Mouse (Mus musculus) kidney, embryonic 14.5 days (tissue): Measurements from ENCODE around the gene Ficd. TPM values are rescaled to one million over a fixed set of nuclear protein-coding genes. Genes with fewer than 3 reads are reported as not detected.

ENCODE experiments used
- ATAC-seq: fragments of 200-750 bp; cut with Nextera tagmentation; 2 replicates; pipeline ENCODE4 v1.8.0; 2017; ENCODE audit warnings: moderate number of reproducible peaks, mild to moderate bottlenecking, moderate TSS enrichment, moderate library complexity; ENCODE audit not compliant: low FRiP score, low TSS enrichment
- H3K27ac ChIP-seq: fragments of 300-500 bp; sonication (generic); 2 replicates; pipeline ENCODE4 v1.5.1; 2014; ENCODE audit warnings: low read depth, mild to moderate bottlenecking, low read length, moderate library complexity, mixed read lengths
- H3K27me3 ChIP-seq: fragments of 300-500 bp; sonication (generic); 2 replicates; pipeline ENCODE4 v1.6.1; 2014; ENCODE audit warnings: mild to moderate bottlenecking, low read length; ENCODE audit not compliant: control insufficient read depth, insufficient read depth
- H3K36me3 ChIP-seq: fragments of 300-500 bp; sonication (generic); 2 replicates; pipeline ENCODE4 v1.6.1; 2014; ENCODE audit warnings: low read length, mixed read lengths; ENCODE audit not compliant: control insufficient read depth, insufficient read depth
- H3K4me1 ChIP-seq: fragments of 300-500 bp; sonication (generic); 2 replicates; pipeline ENCODE4 v1.6.1; 2014; ENCODE audit warnings: low read length, mixed read lengths; ENCODE audit not compliant: control insufficient read depth, insufficient read depth
- H3K4me2 ChIP-seq: fragments of 300-500 bp; sonication (generic); replicated peaks from 2 replicates; pipeline ENCODE4 v1.6.1; 2014; ENCODE audit warnings: low read depth, mild to moderate bottlenecking, low read length
- H3K4me3 ChIP-seq: fragments of 300-500 bp; sonication (generic); 2 replicates; pipeline ENCODE4 v1.5.1; 2014; ENCODE audit warnings: mild to moderate bottlenecking, low read length
- H3K9ac ChIP-seq: fragments of 300-500 bp; sonication (generic); 2 replicates; pipeline ENCODE4 v1.6.1; 2014; ENCODE audit warnings: low read depth, mild to moderate bottlenecking, low read length, moderate library complexity
- H3K9me3 ChIP-seq: fragments of 300-500 bp; sonication (generic); 2 replicates; pipeline ENCODE4 v1.6.1; 2016; ENCODE audit warnings: low read length; ENCODE audit not compliant: control insufficient read depth
- WGBS: fragments of 180-500 bp; shearing (Covaris S2); extraction: QIAGEN DNeasy Blood & Tissue Kit; methylation state at CpG from one replicate; pipeline ENCODE4 v1.1.7; 2014; 5-methylcytosine and 5-hydroxymethylcytosine counted together
- polyA plus RNA-seq: library from polyadenylated mRNA; unstranded; fragments of >200 nt; fragmentation: Nextera tagmentation; extraction: Ambion mirVana; gene quantifications from 2 replicates; pipeline ENCODE4 v1.2.1, GENCODE M21; 2014

Gene Ficd
- polyA plus RNA-seq, 1 experiment from 2014 or later = 4.3 TPM

GRCm38 (mm10) chr5:113703803-113704585 is 31.6 kb upstream of the Ficd start:
- Histone ChIP-seq H3K4me3 (no peak overlapping the region), H3K27ac (peak overlapping the region; percentile 2; the same call in 1 of the 2 replicates), H3K9ac (no peak overlapping the region), H3K27me3 (no peaks in the 10 kb centered on the region), H3K4me2 (no peak overlapping the region), H3K9me3 (no peaks in the 10 kb centered on the region), H3K36me3 (no peaks in the 10 kb centered on the region), H3K4me1 (no peaks in the 10 kb centered on the region)
- no peak for ATAC-seq
- 41% methylated on average over 21 of the region's 21 CpGs for WGBS

- Histone ChIP-seq H3K4me3 (no peak overlapping the region), H3K27ac (no peak overlapping the region), H3K36me3 (no peaks in the 10 kb centered on the region), H3K27me3 (no peaks in the 10 kb centered on the region), H3K4me1 (no peaks in the 10 kb centered on the region), H3K4me2 (no peak overlapping the region), H3K9me3 (no peaks in the 10 kb centered on the region), H3K9ac (no peak overlapping the region)
- ATAC-seq = no peak
- WGBS = 69% methylated on average over 2 of the region's 2 CpGs
These were observed 22.7 kb upstream of the Ficd start for GRCm38 (mm10) chr5:113712861-113713260.

GRCm38 (mm10) chr5:113716581-113717388 is 18.8 kb upstream of the Ficd start:
- ATAC-seq = peak; percentile 80
- Histone ChIP-seq H3K27me3 (no peaks in the 10 kb centered on the region), H3K4me3 (no peak overlapping the region), H3K4me1 (no peaks in the 10 kb centered on the region), H3K9me3 (no peaks in the 10 kb centered on the region), H3K9ac (no peak overlapping the region), H3K4me2 (no peak overlapping the region), H3K36me3 (no peaks in the 10 kb centered on the region), H3K27ac (no peak overlapping the region)
- WGBS = 10% methylated on average over 11 of the region's 12 CpGs

GRCm38 (mm10) chr5:113719221-113719661 is 16.4 kb upstream of the Ficd start:
- WGBS = 83% methylated on average over 8 of the region's 8 CpGs
- no peak overlapping the region for H3K27ac ChIP-seq
- H3K4me3 ChIP-seq = no peak overlapping the region
- no peaks in the 10 kb centered on the region for H3K36me3 ChIP-seq
- no peak overlapping the region for H3K9ac ChIP-seq
- H3K4me2 ChIP-seq = no peak overlapping the region
- H3K27me3 ChIP-seq = no peaks in the 10 kb centered on the region
- ATAC-seq = no peak
- no peaks in the 10 kb centered on the region for H3K4me1 ChIP-seq
- H3K9me3 ChIP-seq = no peaks in the 10 kb centered on the region

- Histone ChIP-seq H3K4me3 (no peak overlapping the region), H3K4me2 (no peak overlapping the region), H3K36me3 (no peaks in the 10 kb centered on the region), H3K4me1 (no peaks in the 10 kb centered on the region), H3K27ac (no peak overlapping the region), H3K9me3 (no peaks in the 10 kb centered on the region), H3K9ac (no peak overlapping the region), H3K27me3 (no peaks in the 10 kb centered on the region)
- ATAC-seq = no peak
- WGBS = 87% methylated on average over 10 of the region's 10 CpGs
These were observed 13.2 kb upstream of the Ficd start for GRCm38 (mm10) chr5:113722224-113723013.

- 36% methylated on average over 8 of the region's 8 CpGs for WGBS
- H3K36me3 ChIP-seq = no peaks in the 10 kb centered on the region
- no peak for ATAC-seq
These were observed 11.9 kb upstream of the Ficd start for GRCm38 (mm10) chr5:113723567-113724237.

GRCm38 (mm10) chr5:113724446-113724845 is 11.2 kb upstream of the Ficd start, which contains the start of gene 1700069L16Rik:
Gene 1700069L16Rik, minus strand, starts transcription at chr5:113724772.
- no peaks in the 10 kb centered on the region for H3K27me3 ChIP-seq
- H3K4me3 ChIP-seq = no peak within 1 kb of the TSS
- 1% methylated on average over 15 of the region's 15 CpGs for WGBS
- no peaks in the 10 kb centered on the region for H3K9me3 ChIP-seq
- H3K9ac ChIP-seq = no peak within 1 kb of the TSS
- H3K4me1 ChIP-seq = no peaks in the 10 kb centered on the region
- H3K27ac ChIP-seq = no peak within 1 kb of the TSS
- peak; percentile 69; the same call in 1 of the 2 replicates for ATAC-seq
- no peaks in the 10 kb centered on the region for H3K36me3 ChIP-seq
- H3K4me2 ChIP-seq = no peak within 1 kb of the TSS

More at GRCm38 (mm10) chr5:113723567-113724237, 11.9 kb upstream of the Ficd start:
- H3K4me3 ChIP-seq = no peak overlapping the region
- no peaks in the 10 kb centered on the region for H3K4me1 ChIP-seq
- H3K9ac ChIP-seq = no peak overlapping the region
- no peaks in the 10 kb centered on the region for H3K9me3 ChIP-seq
- H3K4me2 ChIP-seq = no peak overlapping the region
- no peak overlapping the region for H3K27ac ChIP-seq
- no peaks in the 10 kb centered on the region for H3K27me3 ChIP-seq

- no peak overlapping the region for H3K9ac ChIP-seq
- H3K27ac ChIP-seq = no peak overlapping the region
- H3K27me3 ChIP-seq = no peaks in the 10 kb centered on the region
- 54% methylated on average over 12 of the region's 12 CpGs for WGBS
- ATAC-seq = no peak
- H3K36me3 ChIP-seq = no peaks in the 10 kb centered on the region
- H3K9me3 ChIP-seq = no peaks in the 10 kb centered on the region
- H3K4me2 ChIP-seq = no peak overlapping the region
- no peak overlapping the region for H3K4me3 ChIP-seq
- H3K4me1 ChIP-seq = no peaks in the 10 kb centered on the region
These were observed 10.2 kb upstream of the Ficd start for GRCm38 (mm10) chr5:113725417-113725816.
